Mouse (Mus musculus) kidney, embryonic 14.5 days (tissue): ENCODE results near the gene Rpl18. TPM values are rescaled to one million over a fixed set of nuclear protein-coding genes. Genes with fewer than 3 reads are reported as not detected.

ENCODE experiments used
- ATAC-seq: fragments of 200-750 bp; cut with Nextera tagmentation; 2 replicates; pipeline ENCODE4 v1.8.0; 2017; ENCODE audit warnings: moderate number of reproducible peaks, mild to moderate bottlenecking, moderate TSS enrichment, moderate library complexity; ENCODE audit not compliant: low FRiP score, low TSS enrichment
- H3K27ac ChIP-seq: fragments of 300-500 bp; sonication (generic); 2 replicates; pipeline ENCODE4 v1.5.1; 2014; ENCODE audit warnings: low read depth, mild to moderate bottlenecking, low read length, moderate library complexity, mixed read lengths
- H3K27me3 ChIP-seq: fragments of 300-500 bp; sonication (generic); 2 replicates; pipeline ENCODE4 v1.6.1; 2014; ENCODE audit warnings: mild to moderate bottlenecking, low read length; ENCODE audit not compliant: control insufficient read depth, insufficient read depth
- H3K36me3 ChIP-seq: fragments of 300-500 bp; sonication (generic); 2 replicates; pipeline ENCODE4 v1.6.1; 2014; ENCODE audit warnings: low read length, mixed read lengths; ENCODE audit not compliant: control insufficient read depth, insufficient read depth
- H3K4me1 ChIP-seq: fragments of 300-500 bp; sonication (generic); 2 replicates; pipeline ENCODE4 v1.6.1; 2014; ENCODE audit warnings: low read length, mixed read lengths; ENCODE audit not compliant: control insufficient read depth, insufficient read depth
- H3K4me2 ChIP-seq: fragments of 300-500 bp; sonication (generic); replicated peaks from 2 replicates; pipeline ENCODE4 v1.6.1; 2014; ENCODE audit warnings: low read depth, mild to moderate bottlenecking, low read length
- H3K4me3 ChIP-seq: fragments of 300-500 bp; sonication (generic); 2 replicates; pipeline ENCODE4 v1.5.1; 2014; ENCODE audit warnings: mild to moderate bottlenecking, low read length
- H3K9ac ChIP-seq: fragments of 300-500 bp; sonication (generic); 2 replicates; pipeline ENCODE4 v1.6.1; 2014; ENCODE audit warnings: low read depth, mild to moderate bottlenecking, low read length, moderate library complexity
- H3K9me3 ChIP-seq: fragments of 300-500 bp; sonication (generic); 2 replicates; pipeline ENCODE4 v1.6.1; 2016; ENCODE audit warnings: low read length; ENCODE audit not compliant: control insufficient read depth
- WGBS: fragments of 180-500 bp; shearing (Covaris S2); extraction: QIAGEN DNeasy Blood & Tissue Kit; methylation state at CpG from one replicate; pipeline ENCODE4 v1.1.7; 2014; 5-methylcytosine and 5-hydroxymethylcytosine counted together
- polyA plus RNA-seq: library from polyadenylated mRNA; unstranded; fragments of >200 nt; fragmentation: Nextera tagmentation; extraction: Ambion mirVana; gene quantifications from 2 replicates; pipeline ENCODE4 v1.2.1, GENCODE M21; 2014

Rpl18 gene
- polyA plus RNA-seq, 1 experiment from 2014 or later = 1,328 TPM

- WGBS = 92% methylated on average over 6 of the region's 6 CpGs
- Histone ChIP-seq H3K4me3 (no peak overlapping the region), H3K9me3 (no peaks in the 10 kb centered on the region), H3K36me3 (no peaks in the 10 kb centered on the region), H3K4me2 (no peak overlapping the region), H3K27me3 (no peaks in the 10 kb centered on the region), H3K9ac (no peak overlapping the region), H3K4me1 (no peaks in the 10 kb centered on the region), H3K27ac (no peak overlapping the region)
- ATAC-seq = no peak
These were observed 52.2 kb downstream of the Rpl18 start for GRCm38 (mm10) chr7:45767500-45767899.

Other genes with a start within 250 kb of the Rpl18 start
- 97.3 and 110 TPM in 2 replicates for gene Bax, start 248.6 kb upstream of the Rpl18 start, polyA plus RNA-seq
- 0.64 and 0.84 TPM in 2 replicates for gene Tulp2, start 233.6 kb upstream of the Rpl18 start, polyA plus RNA-seq
- not detected in 2 replicates for gene Gm45808, start 228.6 kb upstream of the Rpl18 start, polyA plus RNA-seq
- 3.3 and 3.5 TPM in 2 replicates for gene Dhdh, start 226.7 kb upstream of the Rpl18 start, polyA plus RNA-seq
- gene Nucb1, start 205.1 kb upstream of the Rpl18 start, polyA plus RNA-seq = 141 and 190 TPM in 2 replicates
- 13.4 and 15.7 TPM in 2 replicates for gene Ppp1r15a, start 189.2 kb upstream of the Rpl18 start, polyA plus RNA-seq
- 4.7 and 5.1 TPM in 2 replicates for gene Plekha4, start 189.1 kb upstream of the Rpl18 start, polyA plus RNA-seq
- 12.8 and 13.5 TPM in 2 replicates for gene Hsd17b14, start 160.6 kb upstream of the Rpl18 start, polyA plus RNA-seq
- 61.1 and 73.7 TPM in 2 replicates for gene Bcat2, start 145.3 kb upstream of the Rpl18 start, polyA plus RNA-seq
- not detected in 2 replicates for gene Fgf21, start 100.0 kb upstream of the Rpl18 start, polyA plus RNA-seq
- gene Fut1, start 98.2 kb upstream of the Rpl18 start, polyA plus RNA-seq = 0.14 TPM in 2 replicates
- gene Izumo1, start 93.6 kb upstream of the Rpl18 start, polyA plus RNA-seq = 0.11 and 0.23 TPM in 2 replicates
- gene Rasip1, start 88.0 kb upstream of the Rpl18 start, polyA plus RNA-seq = 12.1 and 18.7 TPM in 2 replicates
- 3.6 and 5.0 TPM in 2 replicates for gene Mamstr, start 75.5 kb upstream of the Rpl18 start, polyA plus RNA-seq
- gene Fut2, start 49.1 kb upstream of the Rpl18 start, polyA plus RNA-seq = 0.26 and 0.31 TPM in 2 replicates
- gene Ntn5, start 31.4 kb upstream of the Rpl18 start, polyA plus RNA-seq = 0.20 and 0.27 TPM in 2 replicates
- gene Sec1, start 21.1 kb upstream of the Rpl18 start, polyA plus RNA-seq = 0.17 and 0.28 TPM in 2 replicates
- gene Car11, start 15.6 kb upstream of the Rpl18 start, polyA plus RNA-seq = 6.9 and 11.9 TPM in 2 replicates
- gene Dbp, start 10.4 kb upstream of the Rpl18 start, polyA plus RNA-seq = 6.6 and 7.7 TPM in 2 replicates
- gene Sphk2, start 2.5 kb downstream of the Rpl18 start, polyA plus RNA-seq = 16.8 and 23.9 TPM in 2 replicates
- 1.2 and 2.1 TPM in 2 replicates for gene Fam83e, start 5.8 kb downstream of the Rpl18 start, polyA plus RNA-seq
- gene Spaca4, start 10.4 kb downstream of the Rpl18 start, polyA plus RNA-seq = 0.29 TPM in 1 of 2 replicates, not detected in the other
- gene Lmtk3, start 68.3 kb downstream of the Rpl18 start, polyA plus RNA-seq = 2.8 and 4.2 TPM in 2 replicates
- gene Sult2b1, start 69.2 kb downstream of the Rpl18 start, polyA plus RNA-seq = 3.2 and 3.8 TPM in 2 replicates
- 109 and 111 TPM in 2 replicates for gene Cyth2, start 99.1 kb downstream of the Rpl18 start, polyA plus RNA-seq
- gene Kcnj14, start 109.3 kb downstream of the Rpl18 start, polyA plus RNA-seq = 1.2 and 1.3 TPM in 2 replicates
- gene Grwd1, start 115.5 kb downstream of the Rpl18 start, polyA plus RNA-seq = 69.5 and 93.5 TPM in 2 replicates
- gene Kdelr1, start 157.3 kb downstream of the Rpl18 start, polyA plus RNA-seq = 145 and 184 TPM in 2 replicates
- 0.28 and 0.37 TPM in 2 replicates for gene Grin2d, start 162.9 kb downstream of the Rpl18 start, polyA plus RNA-seq
- 0.90 and 2.1 TPM in 2 replicates for gene Syngr4, start 181.3 kb downstream of the Rpl18 start, polyA plus RNA-seq
- 4.5 and 5.0 TPM in 2 replicates for gene Tmem143, start 181.5 kb downstream of the Rpl18 start, polyA plus RNA-seq
- 171 and 182 TPM in 2 replicates for gene Emp3, start 205.9 kb downstream of the Rpl18 start, polyA plus RNA-seq
- 8.0 and 10.0 TPM in 2 replicates for gene Ccdc114, start 208.6 kb downstream of the Rpl18 start, polyA plus RNA-seq